Mouse (Mus musculus) heart, postnatal 14 days (tissue): Measurements from ENCODE around the gene Tnfrsf14. TPM values are rescaled to one million over a fixed set of nuclear protein-coding genes. Genes with fewer than 3 reads are reported as not detected.

ENCODE experiments used
- DNase-seq, 2 experiments: peaks; one replicate each; pipeline ENCODE4 v3.0.0; 2021 to 2022
- intact Hi-C: fragments of 180-260 bp; cut with DNase I; formaldehyde crosslinking; loops from one replicate; pipeline ENCODE4 v1.15.1; 2025
- total RNA-seq, 2 experiments: library from RNA; stranded (reverse); gene quantifications; 2 replicates each; pipeline ENCODE4 v1.2.3; 2021

Gene Tnfrsf14
- total RNA-seq, 2 experiments from 2014 or later: 4.1 to 5.6 TPM

DNA sequence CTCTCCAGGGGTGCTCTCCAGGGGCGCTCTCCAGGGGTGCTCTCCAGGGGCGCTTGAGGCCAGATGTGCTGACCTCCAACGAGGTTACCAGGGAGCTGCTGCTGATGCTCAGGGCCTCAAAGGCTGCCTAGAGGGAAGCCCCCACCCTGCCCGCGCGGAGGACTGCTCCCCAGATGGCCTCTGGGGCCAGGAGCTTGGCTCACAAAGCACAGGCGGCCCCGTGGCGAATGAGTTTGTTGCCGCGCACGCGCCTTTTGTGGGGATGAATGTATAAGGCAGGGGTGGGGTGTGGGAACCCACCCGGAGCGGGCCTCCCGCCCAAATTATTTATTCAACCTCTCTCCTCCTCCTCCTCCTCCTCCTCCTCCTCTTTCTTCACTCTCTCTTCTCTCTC is 21.2 kb upstream of the Tnfrsf14 start:
- intact Hi-C loops: loop anchor here (5.0 kb wide), 1 partner anchor 48 kb away; no protein-coding TSS in a partner anchor
- no peak for DNase-seq

DNA sequence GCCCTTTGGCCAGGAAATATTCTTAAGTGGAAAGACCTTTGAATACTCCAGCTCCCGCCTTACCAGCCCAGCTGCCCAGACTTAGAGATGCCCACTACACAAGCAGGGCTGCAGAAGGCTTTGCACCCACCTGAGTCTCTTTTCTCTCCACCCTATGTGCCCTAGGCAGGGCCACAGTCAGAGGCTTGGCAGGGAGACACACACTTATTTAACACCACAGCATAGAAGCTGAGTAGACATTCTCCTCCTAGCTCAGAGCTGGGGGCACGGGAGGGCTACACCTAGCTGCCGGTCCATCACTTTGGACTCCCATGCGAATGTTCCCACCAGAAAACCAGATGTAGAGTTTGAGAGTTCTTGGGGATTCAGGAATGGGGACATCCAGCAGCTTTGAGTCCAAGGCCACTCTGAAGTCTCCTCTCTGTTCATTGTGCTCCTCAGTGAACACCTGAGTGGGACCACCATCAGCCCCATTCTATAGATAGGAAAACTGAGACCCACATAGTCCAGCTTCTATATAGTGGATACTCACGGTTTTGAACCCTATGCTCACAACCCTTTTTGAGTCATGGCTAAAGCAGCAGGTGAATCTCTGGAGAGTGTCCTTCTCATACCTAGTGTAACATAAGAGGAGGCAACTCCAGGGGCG is 20.7 kb upstream of the Tnfrsf14 start:
- no peak for DNase-seq
- intact Hi-C loops: loop anchor here (5.0 kb wide), 1 partner anchor 48 kb away; no protein-coding TSS in a partner anchor

- DNase-seq: no peak
- intact Hi-C loops: loop anchor here (5.0 kb wide), 1 partner anchor 49 kb away; no protein-coding TSS in a partner anchor
These were observed 19.9 kb upstream of the Tnfrsf14 start for GRCm38 (mm10) chr4:154948066-154948939.

DNA sequence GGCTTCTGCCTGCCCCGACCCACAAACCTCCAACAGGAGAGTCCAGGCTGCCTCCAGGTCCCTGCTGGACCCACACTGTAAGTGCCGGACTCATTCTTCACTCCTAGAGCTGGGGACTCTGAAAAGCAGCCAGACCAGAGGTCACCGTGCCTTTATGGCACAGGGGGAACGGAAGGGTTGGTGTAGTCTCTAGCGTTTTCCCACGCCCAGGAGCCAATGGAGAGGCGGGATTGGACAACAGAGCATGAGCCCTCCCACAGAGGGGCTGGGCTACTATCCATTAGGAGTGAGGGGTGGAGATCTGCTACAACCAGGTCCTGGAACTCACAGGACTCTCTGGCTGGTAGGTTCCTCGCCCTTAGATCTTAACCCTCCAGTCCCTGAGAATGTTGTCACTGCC is 18.0 kb upstream of the Tnfrsf14 start:
- intact Hi-C loops: loop anchor here (5.0 kb wide), 1 partner anchor 51 kb away; no protein-coding TSS in a partner anchor
- DNase-seq: peak; percentile 56 to 70

- peak; percentile 72 to 81 for DNase-seq
- intact Hi-C loops: loop anchor here (1.0 to 5.0 kb wide), 3 partner anchors 43 to 121 kb away; no protein-coding TSS in a partner anchor
These were observed 15.8 kb upstream of the Tnfrsf14 start for GRCm38 (mm10) chr4:154944121-154944590.

GRCm38 (mm10) chr4:154943323-154944039 is 15.1 kb upstream of the Tnfrsf14 start:
- intact Hi-C loops: loop anchor here (1.0 to 5.0 kb wide), 3 partner anchors 44 to 122 kb away; no protein-coding TSS in a partner anchor
- no peak for DNase-seq

DNA sequence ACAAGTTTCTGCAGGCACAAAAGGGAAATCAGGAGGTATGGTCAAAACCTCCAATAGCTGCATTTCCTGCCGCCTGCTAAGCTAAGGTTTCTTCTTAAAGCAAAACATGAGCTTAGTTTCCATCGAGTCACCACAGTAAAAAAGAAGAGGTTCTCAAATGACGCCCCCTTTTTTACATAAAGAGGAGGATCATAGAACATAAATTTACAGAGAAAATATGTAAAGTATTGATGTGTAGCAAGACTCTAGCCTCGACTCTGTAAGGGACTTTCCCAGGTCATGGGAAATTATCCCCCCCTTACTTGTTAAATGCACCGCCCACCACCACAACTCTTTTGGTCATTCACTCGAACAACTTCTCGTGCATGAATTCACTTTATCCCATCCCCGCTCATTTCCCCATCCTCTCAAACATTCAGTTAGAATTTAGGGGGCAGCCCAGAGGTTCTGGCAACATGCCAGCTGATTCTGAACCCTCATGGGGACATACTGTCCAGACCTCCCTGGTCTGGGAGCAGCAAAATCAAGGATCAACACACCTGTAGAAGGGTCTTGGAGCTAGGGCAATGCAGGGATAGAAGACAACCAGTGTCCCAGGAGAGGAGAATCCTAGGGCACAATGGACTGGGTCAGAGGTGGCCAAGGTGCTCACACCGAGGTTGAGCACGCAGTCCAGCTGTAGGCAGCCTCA is 14.4 kb upstream of the Tnfrsf14 start:
- DNase-seq: no peak
- intact Hi-C loops: loop anchor here (5.0 kb wide), 1 partner anchor 45 kb away; no protein-coding TSS in a partner anchor

DNA sequence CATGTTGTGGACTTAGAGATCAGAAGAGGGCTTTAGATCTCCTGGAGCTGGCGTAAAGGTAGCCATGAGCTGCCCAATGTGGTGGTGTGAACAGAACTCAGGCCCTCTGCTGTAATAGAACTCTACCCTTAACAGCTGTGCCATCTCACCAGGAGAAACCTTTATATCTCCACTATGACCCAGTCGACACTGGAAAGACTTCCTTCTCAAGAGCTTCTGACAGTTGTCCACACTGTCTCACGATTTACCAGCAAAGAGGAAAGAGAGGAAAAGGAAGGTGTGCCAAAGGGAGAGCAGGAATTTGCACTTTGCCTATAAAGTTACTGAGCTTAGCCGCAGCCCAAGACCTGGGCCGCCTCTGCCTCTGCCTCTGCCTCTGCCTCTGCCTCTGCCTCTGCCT is 13.5 kb upstream of the Tnfrsf14 start:
- intact Hi-C loops: loop anchor here (5.0 kb wide), 1 partner anchor 45 kb away; no protein-coding TSS in a partner anchor

DNA sequence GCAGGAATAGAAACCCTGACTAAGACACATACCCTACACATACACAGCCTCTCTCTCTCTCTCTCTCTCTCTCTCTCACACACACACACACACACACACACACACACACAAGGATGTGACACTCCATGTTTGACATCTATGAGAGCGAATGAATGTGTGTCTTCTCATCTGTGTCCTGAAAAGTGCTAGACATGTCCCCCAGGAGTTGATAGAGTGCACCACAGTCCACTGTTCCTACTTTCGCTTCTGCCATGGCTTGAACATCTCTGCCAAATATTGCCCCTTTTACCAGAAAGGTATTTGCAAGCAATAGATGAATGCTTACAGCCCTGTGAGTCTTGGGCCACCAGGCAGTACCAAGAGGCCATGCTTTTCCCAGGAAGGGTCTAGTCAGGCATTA is 11.8 kb upstream of the Tnfrsf14 start:
- intact Hi-C loops: loop anchor here (5.0 kb wide), 1 partner anchor 47 kb away; no protein-coding TSS in a partner anchor
- DNase-seq: no peak

More for the DNA sequence above, 13.5 kb upstream of the Tnfrsf14 start:
- no peak for DNase-seq

DNA sequence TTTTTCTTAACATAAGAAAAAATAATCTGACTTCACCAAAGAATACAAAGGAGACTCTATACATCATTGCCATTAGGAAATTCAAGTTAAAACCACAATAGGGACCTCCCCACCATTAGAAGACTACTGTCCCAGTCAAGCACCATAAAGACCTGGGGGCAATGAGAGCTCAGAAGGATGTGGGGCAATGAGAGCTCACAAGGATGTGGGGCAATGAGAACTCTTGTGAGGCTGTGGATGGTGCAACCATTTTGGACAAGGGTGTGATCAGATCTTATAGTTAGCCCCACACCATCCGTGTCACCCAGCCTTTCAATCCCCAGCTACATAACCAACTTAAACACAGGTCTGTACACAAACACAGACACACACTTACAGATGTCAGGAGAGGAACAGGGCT is 9.4 kb upstream of the Tnfrsf14 start:
- DNase-seq: no peak

DNA sequence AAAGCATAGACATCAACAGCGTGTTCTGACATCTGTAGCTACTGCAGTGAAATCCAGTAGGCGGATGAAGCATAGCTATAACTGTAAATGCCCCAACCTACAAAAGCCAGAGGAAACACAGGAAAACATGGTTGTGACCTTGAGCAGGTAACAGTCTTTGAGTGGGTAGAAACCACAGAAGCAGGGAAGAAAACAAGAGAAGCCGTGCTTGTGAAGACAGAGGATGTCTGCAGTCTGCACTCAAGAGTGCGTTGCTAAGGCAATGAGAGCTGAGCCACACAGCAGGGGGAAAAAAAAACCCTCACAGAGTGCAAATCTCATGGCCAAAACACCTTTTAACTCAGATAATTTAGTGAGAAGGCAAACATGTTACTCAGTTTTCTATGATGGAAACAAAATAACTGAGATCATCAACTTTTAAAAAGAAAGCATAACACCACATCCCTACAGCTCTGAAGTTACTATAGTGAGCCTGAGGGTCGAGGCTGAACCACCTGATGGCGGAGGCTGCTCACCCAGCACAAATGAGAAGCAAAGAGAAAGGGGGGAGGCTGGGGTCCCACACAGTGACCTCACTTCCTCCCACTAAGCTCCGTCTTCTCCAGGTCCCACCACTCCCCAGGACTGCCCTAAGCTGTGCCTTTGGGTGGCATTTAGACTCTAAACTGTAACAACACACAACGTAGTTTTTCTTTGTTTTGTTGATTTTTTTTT is 8.3 kb upstream of the Tnfrsf14 start:
- intact Hi-C loops: no loop called here
- no peak for DNase-seq

More for the DNA sequence above, 9.4 kb upstream of the Tnfrsf14 start:
- intact Hi-C loops: no loop called here

DNA sequence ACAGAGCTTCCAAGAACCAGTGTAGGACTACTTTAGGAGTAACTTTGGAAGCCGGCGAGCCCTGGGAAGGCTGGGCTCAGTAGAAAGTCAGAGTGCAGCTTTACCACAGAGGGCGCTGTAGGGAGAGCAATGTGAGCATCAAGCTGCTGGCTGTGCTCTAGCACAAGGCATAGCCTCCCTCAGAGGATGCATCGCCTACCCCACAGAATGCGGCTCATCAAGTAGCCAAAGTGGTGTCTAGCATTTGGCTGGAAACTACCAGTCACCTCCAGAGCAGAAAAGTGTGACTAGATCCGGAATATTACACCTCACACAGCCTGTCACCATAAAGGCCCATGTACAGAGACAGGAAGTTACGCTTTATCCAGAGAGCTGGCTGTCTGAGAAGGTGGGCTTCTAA is 7.4 kb upstream of the Tnfrsf14 start:
- intact Hi-C loops: no loop called here
- no peak for DNase-seq

- no peak for DNase-seq
- intact Hi-C loops: no loop called here
These were observed 6.4 kb upstream of the Tnfrsf14 start for GRCm38 (mm10) chr4:154934800-154935199.

DNA sequence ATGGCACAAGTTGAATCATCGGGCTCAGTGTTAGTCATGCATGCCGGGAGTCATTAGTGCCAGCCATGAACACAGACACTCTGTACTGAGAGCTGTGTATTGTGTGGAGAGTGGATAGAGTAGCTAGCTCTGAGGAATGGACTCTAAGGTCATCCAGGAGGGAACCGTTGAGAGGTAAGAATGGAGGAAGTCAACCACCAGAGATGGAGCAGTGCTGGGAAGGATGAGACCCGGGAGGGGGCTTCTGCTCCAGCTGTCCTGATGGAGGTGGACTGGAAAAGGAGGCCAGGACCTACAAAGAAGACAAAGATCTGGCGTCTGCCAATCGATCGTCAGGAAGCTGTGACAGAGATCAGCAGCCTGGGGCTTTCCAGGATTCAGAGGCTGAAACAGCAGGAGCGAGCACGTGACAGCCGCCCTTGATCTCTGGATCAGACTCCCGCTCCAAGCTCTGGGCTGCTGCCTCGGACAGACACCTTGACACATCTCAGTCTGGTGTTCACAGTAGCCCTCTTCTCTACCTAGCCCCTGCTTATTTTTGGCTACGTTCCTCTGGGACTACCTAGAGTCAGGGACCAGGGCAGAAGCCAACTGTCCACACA is 5.0 kb upstream of the Tnfrsf14 start:
- intact Hi-C loops: no loop called here
- DNase-seq: no peak

GRCm38 (mm10) chr4:154929088-154929660 is 811 bp upstream of the Tnfrsf14 start:
- no peak for DNase-seq
- intact Hi-C loops: no loop called here

- DNase-seq: peak; percentile 42 to 48
- intact Hi-C loops: loop anchor here (2.0 kb wide), 1 partner anchor 15 kb away; no protein-coding TSS in a partner anchor
These were observed 445 bp downstream of the Tnfrsf14 start for GRCm38 (mm10) chr4:154927899-154928337.

- intact Hi-C loops: loop anchor here (2.0 kb wide), 1 partner anchor 14 kb away; no protein-coding TSS in a partner anchor
- DNase-seq: peak in 1 of 2 experiments; percentile 37
These were observed 1.1 kb downstream of the Tnfrsf14 start for GRCm38 (mm10) chr4:154926969-154927898.
